Mouse (Mus musculus) MEL (cell line): ENCODE results near the gene Cltb. TPM values are rescaled to one million over a fixed set of nuclear protein-coding genes. Genes with fewer than 3 reads are reported as not detected.

Source experiments
- DNase-seq: peaks from one replicate; pipeline ENCODE4 v3.0.0; 2011; ENCODE audit warnings: low read depth, low spot score
- H3K27ac ChIP-seq: 2 replicates; pipeline ENCODE4 v1.5.1; 2012; ENCODE audit warnings: low read depth, mild to moderate bottlenecking, control low read depth, low read length, moderate library complexity; ENCODE audit not compliant: control insufficient read depth
- H3K27me3 ChIP-seq, 2 experiments: fragments of 150-350 bp in 1 of 2; sonication (generic) in 1 of 2; 2 replicates each; pipeline ENCODE4 v1.6.1; 2012; ENCODE audit warnings: low read length in 2 of 2, mild to moderate bottlenecking in 2 of 2, improper control_type of control experiment in 1 of 2, moderate library complexity in 1 of 2; ENCODE audit not compliant: insufficient read depth in 2 of 2, control insufficient read depth in 1 of 2
- H3K36me3 ChIP-seq, 2 experiments: 2 replicates each; pipeline ENCODE4 v1.6.1; 2012 to 2014; ENCODE audit warnings: low read length in 2 of 2, improper control_type of control experiment in 1 of 2, inconsistent platforms in 1 of 2, mild to moderate bottlenecking in 1 of 2; ENCODE audit not compliant: insufficient read depth in 2 of 2, control insufficient read depth in 1 of 2
- H3K4me1 ChIP-seq, 2 experiments: fragments of 150-350 bp in 1 of 2; sonication (generic) in 1 of 2; 2 replicates each; pipeline ENCODE4 v1.6.1; 2012; ENCODE audit warnings: low read length in 2 of 2, improper control_type of control experiment in 1 of 2, mild to moderate bottlenecking in 1 of 2; ENCODE audit not compliant: insufficient read depth in 2 of 2, control insufficient read depth in 1 of 2
- H3K4me3 ChIP-seq, 2 experiments: fragments of 150-350 bp in 1 of 2; sonication (generic) in 1 of 2; 2 replicates each; pipeline ENCODE4 v1.5.1; 2012; ENCODE audit warnings: low read depth in 2 of 2, low read length in 2 of 2, mild to moderate bottlenecking in 2 of 2, moderate library complexity in 2 of 2, control low read depth in 1 of 2, improper control_type of control experiment in 1 of 2; ENCODE audit not compliant: control insufficient read depth in 1 of 2, insufficient read depth in 1 of 2
- H3K79me2 ChIP-seq: 2 replicates; pipeline ENCODE4 v1.6.1; 2012; ENCODE audit warnings: mild to moderate bottlenecking, low read length, moderate library complexity; ENCODE audit not compliant: control insufficient read depth, poor library complexity, insufficient read depth
- H3K9ac ChIP-seq: 2 replicates; pipeline ENCODE4 v1.6.1; 2012; ENCODE audit warnings: low read depth, mild to moderate bottlenecking, control low read depth, low read length, moderate library complexity; ENCODE audit not compliant: control insufficient read depth, poor library complexity, severe bottlenecking
- H3K9me3 ChIP-seq: fragments of 150-350 bp; sonication (generic); replicated peaks from 2 replicates; pipeline ENCODE4 v1.6.1; 2012; ENCODE audit warnings: mild to moderate bottlenecking, low read length, improper control_type of control experiment, moderate library complexity; ENCODE audit not compliant: insufficient read depth
- CHD1 ChIP-seq: IDR thresholded peaks from 2 replicates; pipeline ENCODE4 v1.6.1; 2012; ENCODE audit warnings: low read depth, mild to moderate bottlenecking, inconsistent platforms, low read length, improper control_type of control experiment
- ELF1 ChIP-seq: IDR thresholded peaks from 2 replicates; pipeline ENCODE4 v1.6.1; 2014; ENCODE audit warnings: low read depth, mild to moderate bottlenecking, inconsistent platforms, low read length, improper control_type of control experiment, moderate library complexity
- EP300 ChIP-seq, 2 experiments: IDR thresholded peaks; 2 replicates each; pipeline ENCODE4 v1.6.1; 2011; ENCODE audit warnings: improper control_type of control experiment in 2 of 2, low read length in 2 of 2, low read depth in 1 of 2, mild to moderate bottlenecking in 1 of 2
- ETS1 ChIP-seq: IDR thresholded peaks from 2 replicates; pipeline ENCODE4 v1.6.1; 2012; ENCODE audit warnings: low read depth, mild to moderate bottlenecking, inconsistent platforms, low read length, improper control_type of control experiment, moderate library complexity
- GABPA ChIP-seq: IDR thresholded peaks from 2 replicates; pipeline ENCODE4 v1.6.1; 2012; ENCODE audit warnings: low read depth, mild to moderate bottlenecking, inconsistent platforms, low read length, improper control_type of control experiment, moderate library complexity
- GATA1 ChIP-seq: IDR thresholded peaks from 2 replicates; pipeline ENCODE4 v1.6.1; 2011; ENCODE audit warnings: low read depth, low read length, improper control_type of control experiment
- MAZ ChIP-seq: IDR thresholded peaks from 2 replicates; pipeline ENCODE4 v1.6.1; 2012; ENCODE audit warnings: low read depth, mild to moderate bottlenecking, inconsistent platforms, low read length, improper control_type of control experiment
- MEF2A ChIP-seq: IDR thresholded peaks from 2 replicates; pipeline ENCODE4 v1.6.1; 2014; ENCODE audit warnings: low read depth, mild to moderate bottlenecking, inconsistent platforms, low read length, improper control_type of control experiment; ENCODE audit not compliant: poor library complexity, insufficient replicate concordance, severe bottlenecking; ENCODE audit errors: extremely low read depth
- MYC ChIP-seq: IDR thresholded peaks from 2 replicates; pipeline ENCODE4 v1.6.1; 2011; ENCODE audit warnings: low read depth, mild to moderate bottlenecking, low read length, improper control_type of control experiment, moderate library complexity
- NELFE ChIP-seq: IDR thresholded peaks from 2 replicates; pipeline ENCODE4 v1.6.1; 2011; ENCODE audit warnings: low read depth, low read length, improper control_type of control experiment
- NRF1 ChIP-seq: IDR thresholded peaks from 2 replicates; pipeline ENCODE4 v1.6.1; 2014; ENCODE audit warnings: low read depth, mild to moderate bottlenecking, inconsistent platforms, low read length, improper control_type of control experiment, moderate library complexity; ENCODE audit not compliant: poor library complexity, insufficient read depth, severe bottlenecking
- POLR2AphosphoS5 ChIP-seq: IDR thresholded peaks from 2 replicates; pipeline ENCODE4 v1.6.1; 2012; ENCODE audit warnings: low read depth, borderline replicate concordance, mild to moderate bottlenecking, inconsistent platforms, low read length, moderate library complexity, mixed read lengths
- RCOR1 ChIP-seq: IDR thresholded peaks from 2 replicates; pipeline ENCODE4 v1.6.1; 2012; ENCODE audit warnings: low read depth, mild to moderate bottlenecking, inconsistent platforms, low read length, improper control_type of control experiment
- SIN3A ChIP-seq: IDR thresholded peaks from 2 replicates; pipeline ENCODE4 v1.6.1; 2012; ENCODE audit warnings: low read length, improper control_type of control experiment, inconsistent platforms
- SMC3 ChIP-seq: IDR thresholded peaks from 2 replicates; pipeline ENCODE4 v1.6.1; 2011; ENCODE audit warnings: low read depth, low read length, improper control_type of control experiment
- TBP ChIP-seq: IDR thresholded peaks from 2 replicates; pipeline ENCODE4 v1.8.0; 2011; ENCODE audit warnings: low read depth, low read length, improper control_type of control experiment
- TCF12 ChIP-seq: IDR thresholded peaks from 2 replicates; pipeline ENCODE4 v1.6.1; 2014; ENCODE audit warnings: low read depth, mild to moderate bottlenecking, inconsistent platforms, low read length, improper control_type of control experiment, moderate library complexity
- UBTF ChIP-seq: IDR thresholded peaks from 2 replicates; pipeline ENCODE4 v1.6.1; 2012; ENCODE audit warnings: low read depth, mild to moderate bottlenecking, inconsistent platforms, low read length, improper control_type of control experiment, moderate library complexity, borderline replicate concordance; ENCODE audit not compliant: insufficient read depth
- USF1 ChIP-seq: IDR thresholded peaks from 2 replicates; pipeline ENCODE4 v1.6.1; 2014; ENCODE audit warnings: low read depth, mild to moderate bottlenecking, inconsistent platforms, low read length, improper control_type of control experiment, moderate library complexity
- ZC3H11A ChIP-seq: IDR thresholded peaks from 2 replicates; pipeline ENCODE4 v1.6.1; 2012; ENCODE audit warnings: low read depth, mild to moderate bottlenecking, inconsistent platforms, low read length, improper control_type of control experiment
- ZKSCAN1 ChIP-seq: IDR thresholded peaks from 2 replicates; pipeline ENCODE4 v1.6.1; 2012; ENCODE audit warnings: low read depth, mild to moderate bottlenecking, inconsistent platforms, low read length, improper control_type of control experiment, moderate library complexity
- polyA plus RNA-seq, 2 experiments: library from polyadenylated mRNA; stranded (reverse) in 1 of 2; unstranded in 1 of 2; fragments of >175 nt in 1 of 2; fragments of >200 nt in 1 of 2; gene quantifications; 2 replicates each; pipeline versions ENCODE4 v1.2.1 to v1.2.4; 2012; ENCODE audit warnings: low replicate concordance in 2 of 2, low read depth in 1 of 2; ENCODE audit not compliant: insufficient read length in 2 of 2, insufficient read depth in 1 of 2, missing spikeins in 1 of 2
- total RNA-seq: library from RNA; depleted of rRNA; stranded (reverse); fragments of 300-350 nt; gene quantifications from 2 replicates; pipeline ENCODE4 v1.2.3, GENCODE M21; 2012

The Cltb gene
- total and polyA plus RNA-seq, 3 experiments = 23.5 to 59.9 TPM; not detected in 1

DNA sequence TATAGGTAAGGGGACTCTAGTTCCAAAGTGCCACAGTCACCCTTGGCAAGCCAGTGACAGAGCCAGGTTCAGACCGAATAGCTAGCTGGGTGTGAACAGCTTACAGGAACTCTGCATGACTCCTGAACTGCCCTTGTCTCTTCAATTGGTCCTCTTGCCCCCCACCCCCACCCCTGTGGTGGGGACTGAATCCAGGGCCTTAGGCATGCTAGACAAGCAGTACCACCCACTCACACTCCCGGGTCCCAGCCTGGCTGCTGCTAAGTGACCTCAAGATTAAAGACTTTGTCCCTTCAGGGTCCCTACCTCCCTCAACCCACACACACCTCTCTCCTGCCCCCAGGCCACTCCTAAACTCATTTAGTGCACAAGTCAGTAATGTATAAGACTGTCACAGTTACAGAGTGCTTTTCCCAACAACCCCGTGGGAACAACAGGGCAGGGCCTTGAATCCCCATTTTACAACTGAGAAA, 8.5 kb downstream of the Cltb start:
- no peaks in the 10 kb centered on the region for H3K27me3 ChIP-seq
- no peak overlapping the region for H3K9ac ChIP-seq
- TF ChIP-seq MEF2A (no peak), ELF1 (no peak), ZKSCAN1 (no peak), TBP (no peak), USF1 (no peak), EP300 (IDR thresholded peaks at IDR 0.05; ENCODE audit: low read depth in 1 of 2, low read length in 2 of 2) (no peak), RCOR1 (no peak), CHD1 (no peak), MAZ (no peak), NELFE (no peak), SIN3A (no peak), POLR2AphosphoS5 (no peak), MYC (no peak), SMC3 (no peak), ETS1 (no peak), NRF1 (no peak), TCF12 (no peak), UBTF (no peak), ZC3H11A (no peak), GABPA (no peak)
- H3K4me3 ChIP-seq = no peak overlapping the region
- peaks cover 0 to 1% of the 10 kb centered on the region in 2 experiments; a peak in 1 of 4 replicates for H3K36me3 ChIP-seq
- no peak overlapping the region for H3K27ac ChIP-seq
- H3K79me2 ChIP-seq = no peaks in the 10 kb centered on the region
- no peaks in the 10 kb centered on the region for H3K4me1 ChIP-seq
- no peaks in the 10 kb centered on the region for H3K9me3 ChIP-seq
- DNase-seq = no peak

DNA sequence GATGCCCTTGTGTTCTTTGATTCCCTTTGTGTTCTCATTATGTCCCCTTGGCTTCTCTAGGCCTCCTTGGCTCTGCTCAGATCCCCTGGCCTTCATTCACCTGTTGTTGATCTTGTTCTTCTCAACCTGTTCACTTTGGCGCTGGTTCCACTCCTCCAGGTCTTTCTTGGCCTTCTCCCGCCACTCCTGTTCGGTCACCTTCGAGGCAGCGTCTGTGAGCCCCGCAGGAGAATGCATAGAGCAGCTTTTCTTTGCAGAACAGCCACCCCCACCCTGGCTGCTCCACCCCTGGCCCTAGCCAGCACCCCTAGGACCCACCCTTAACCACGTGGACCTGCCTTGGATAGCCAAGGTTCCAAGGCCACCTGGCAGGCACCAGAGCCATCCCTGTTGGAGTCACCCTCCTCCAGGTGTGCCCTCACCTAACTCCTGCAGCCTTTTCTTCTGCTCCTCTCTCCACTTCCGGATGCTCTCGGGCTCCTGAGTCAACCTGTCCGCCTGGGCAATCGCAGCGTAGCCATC, 12.5 kb downstream of the Cltb start:
- Histone ChIP-seq H3K4me1 (no peaks in the 10 kb centered on the region), H3K27ac (no peak overlapping the region), H3K9me3 (no peaks in the 10 kb centered on the region), H3K79me2 (no peaks in the 10 kb centered on the region), H3K36me3 (peaks cover 0 to 1% of the 10 kb centered on the region in 2 experiments; a peak in 1 of 4 replicates), H3K4me3 (no peak overlapping the region), H3K27me3 (no peaks in the 10 kb centered on the region), H3K9ac (no peak overlapping the region)
- TF ChIP-seq NELFE (no peak), ZC3H11A (no peak), MAZ (no peak), GATA1 (no peak)
- DNase-seq = no peak
